Mouse (Mus musculus) limb, embryonic 11.5 days (tissue): ENCODE data around the gene Txndc12. TPM values are rescaled to one million over a fixed set of nuclear protein-coding genes. Genes with fewer than 3 reads are reported as not detected.

ENCODE experiments used
- ATAC-seq: fragments of 200-750 bp; cut with Nextera tagmentation; 2 replicates; pipeline ENCODE4 v1.8.0; 2017; ENCODE audit warnings: low read depth; ENCODE audit not compliant: insufficient number of reproducible peaks, low FRiP score, low TSS enrichment
- DNase-seq: peaks from one replicate; pipeline ENCODE4 v3.0.0-alpha.2; 2015; ENCODE audit warnings: low spot score
- H3K27ac ChIP-seq: fragments of 300-500 bp; sonication (generic); replicated peaks from 2 replicates; pipeline ENCODE4 v1.5.1; 2014; ENCODE audit warnings: low read depth, mild to moderate bottlenecking, low read length
- H3K27me3 ChIP-seq: fragments of 300-500 bp; sonication (generic); 2 replicates; pipeline ENCODE4 v1.6.1; 2014; ENCODE audit warnings: mild to moderate bottlenecking, low read length, mixed read lengths; ENCODE audit not compliant: control insufficient read depth, insufficient read depth
- H3K36me3 ChIP-seq: fragments of 300-500 bp; sonication (generic); 2 replicates; pipeline ENCODE4 v1.6.1; 2014; ENCODE audit warnings: mild to moderate bottlenecking, low read length, moderate library complexity, mixed read lengths; ENCODE audit not compliant: control insufficient read depth, insufficient read depth
- H3K4me1 ChIP-seq: fragments of 300-500 bp; sonication (generic); 2 replicates; pipeline ENCODE4 v1.6.1; 2014; ENCODE audit warnings: low read length, mixed read lengths; ENCODE audit not compliant: control insufficient read depth, insufficient read depth
- H3K4me2 ChIP-seq: fragments of 300-500 bp; sonication (generic); 2 replicates; pipeline ENCODE4 v1.6.1; 2014; ENCODE audit warnings: low read depth, mild to moderate bottlenecking, moderate library complexity; ENCODE audit not compliant: severe bottlenecking
- H3K4me3 ChIP-seq: fragments of 300-500 bp; sonication (generic); 2 replicates; pipeline ENCODE4 v1.5.1; 2014; ENCODE audit warnings: low read depth, low read length
- H3K9ac ChIP-seq: fragments of 300-500 bp; sonication (generic); 2 replicates; pipeline ENCODE4 v1.6.1; 2014; ENCODE audit warnings: mild to moderate bottlenecking, low read length
- H3K9me3 ChIP-seq: fragments of 300-500 bp; sonication (generic); 2 replicates; pipeline ENCODE4 v1.6.1; 2016; ENCODE audit warnings: low read length; ENCODE audit not compliant: control insufficient read depth
- WGBS: fragments of 180-500 bp; shearing (Covaris S2); extraction: QIAGEN DNeasy Blood & Tissue Kit; methylation state at CpG from one replicate; pipeline ENCODE4 v1.1.7; 2014; 5-methylcytosine and 5-hydroxymethylcytosine counted together
- polyA plus RNA-seq: library from polyadenylated mRNA; unstranded; fragments of >200 nt; fragmentation: Nextera tagmentation; extraction: Ambion mirVana; gene quantifications from 2 replicates; pipeline ENCODE4 v1.2.1, GENCODE M21; 2014

The Txndc12 gene
- polyA plus RNA-seq, 1 experiment from 2014 or later = 116 TPM

DNA sequence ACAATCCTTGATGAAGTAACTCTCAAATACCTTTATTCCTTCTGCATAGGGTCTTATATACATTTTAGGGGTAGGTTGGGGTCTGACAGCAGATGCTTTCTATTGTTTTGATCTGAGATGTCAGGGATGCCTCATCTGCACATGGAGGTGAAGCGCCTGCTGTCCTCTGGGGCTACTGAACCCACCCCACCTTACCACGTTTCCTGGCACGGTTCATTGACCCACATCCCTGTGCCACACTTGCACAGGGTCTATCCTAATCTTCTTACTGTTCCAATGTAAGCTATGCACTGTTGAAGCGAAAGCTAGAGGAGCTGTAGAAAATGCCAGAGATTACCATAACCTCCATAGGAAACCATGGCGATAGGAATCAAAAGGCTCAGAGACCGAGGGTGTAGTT, 22.9 kb upstream of the Txndc12 start:
- Histone ChIP-seq H3K27me3 (no peaks in the 10 kb centered on the region), H3K27ac (no peak overlapping the region), H3K4me3 (no peak overlapping the region), H3K9ac (no peak overlapping the region), H3K4me2 (no peak overlapping the region), H3K4me1 (no peaks in the 10 kb centered on the region), H3K36me3 (no peaks in the 10 kb centered on the region), H3K9me3 (no peaks in the 10 kb centered on the region)
- WGBS = 81% methylated on average over 6 of the region's 6 CpGs
- DNase-seq (no peak), ATAC-seq (no peak)

DNA sequence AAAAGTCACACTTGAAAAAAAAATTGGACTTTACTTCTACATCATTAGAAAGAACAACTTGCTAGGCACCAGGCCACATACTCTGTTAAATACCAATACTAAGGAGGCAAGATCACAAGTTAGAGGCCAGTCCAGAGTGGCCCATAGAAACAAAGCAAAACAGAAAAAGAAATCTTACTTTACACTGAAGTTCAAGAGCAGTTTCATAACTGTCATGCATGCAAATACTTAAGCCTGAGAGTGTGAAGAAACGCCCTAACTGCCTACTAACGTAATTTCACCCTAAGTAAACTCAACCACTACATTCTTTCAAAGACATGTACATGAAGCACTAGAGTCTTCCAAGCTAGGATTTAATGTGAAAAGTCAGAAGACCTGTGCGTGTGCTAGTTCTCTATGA, 8.7 kb upstream of the Txndc12 start:
- DNase-seq (no peak), ATAC-seq (no peak)
- Histone ChIP-seq H3K4me3 (no peak overlapping the region), H3K27me3 (no peaks in the 10 kb centered on the region), H3K4me2 (no peak overlapping the region), H3K36me3 (peaks cover 16% of the 10 kb centered on the region; the same call in 1 of the 2 replicates), H3K9ac (no peak overlapping the region), H3K27ac (no peak overlapping the region), H3K9me3 (no peaks in the 10 kb centered on the region), H3K4me1 (no peaks in the 10 kb centered on the region)
- WGBS = 97% methylated on average over 3 of the region's 3 CpGs

GRCm38 (mm10) chr4:108826096-108826495, 8.3 kb upstream of the Txndc12 start:
- no peak for DNase-seq
- Histone ChIP-seq H3K9me3 (no peaks in the 10 kb centered on the region), H3K4me1 (no peaks in the 10 kb centered on the region), H3K36me3 (peaks cover 16% of the 10 kb centered on the region; the same call in 1 of the 2 replicates), H3K9ac (no peak overlapping the region), H3K27ac (no peak overlapping the region), H3K4me3 (no peak overlapping the region), H3K27me3 (no peaks in the 10 kb centered on the region), H3K4me2 (no peak overlapping the region)
- ATAC-seq = no peak
- 88% methylated on average over 1 of the region's 1 CpGs for WGBS

GRCm38 (mm10) chr4:108826643-108827042, 7.8 kb upstream of the Txndc12 start:
- 92% methylated on average over 2 of the region's 2 CpGs for WGBS
- no peak for ATAC-seq
- no peak overlapping the region for H3K9ac ChIP-seq
- H3K27ac ChIP-seq = no peak overlapping the region
- H3K36me3 ChIP-seq = peaks cover 16% of the 10 kb centered on the region; the same call in 1 of the 2 replicates
- H3K27me3 ChIP-seq = no peaks in the 10 kb centered on the region
- no peaks in the 10 kb centered on the region for H3K9me3 ChIP-seq
- DNase-seq = no peak
- H3K4me2 ChIP-seq = no peak overlapping the region
- no peak overlapping the region for H3K4me3 ChIP-seq
- no peaks in the 10 kb centered on the region for H3K4me1 ChIP-seq

DNA sequence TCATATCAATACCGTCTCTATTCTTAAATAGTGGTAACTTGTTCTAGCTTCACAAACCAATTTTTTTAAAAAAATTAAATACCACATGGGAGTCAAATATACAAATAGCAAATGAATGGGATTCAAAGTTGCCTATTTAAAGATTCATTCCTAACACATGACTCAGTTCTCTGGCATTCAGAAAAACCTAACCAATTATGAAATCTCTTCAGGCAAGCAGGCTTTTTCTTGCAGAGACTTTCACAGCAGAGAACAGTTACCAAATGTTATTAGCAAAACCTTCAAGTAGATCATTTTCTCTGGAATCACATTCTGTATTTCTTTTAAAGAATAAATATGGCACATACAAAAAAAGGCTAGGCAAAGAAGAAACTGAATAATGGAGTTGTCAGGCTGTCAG, 3.7 kb upstream of the Txndc12 start:
- Histone ChIP-seq H3K9ac (no peak overlapping the region), H3K27me3 (no peaks in the 10 kb centered on the region), H3K27ac (no peak overlapping the region), H3K4me1 (peaks cover 8% of the 10 kb centered on the region), H3K36me3 (peaks cover 10% of the 10 kb centered on the region; the same call in 1 of the 2 replicates), H3K4me2 (no peak overlapping the region), H3K9me3 (no peaks in the 10 kb centered on the region), H3K4me3 (no peak overlapping the region)
- WGBS = 98% methylated on average over 1 of the region's 1 CpGs
- DNase-seq (no peak), ATAC-seq (no peak)

GRCm38 (mm10) chr4:108832916-108833827, 1.2 kb upstream of the Txndc12 start, which contains the start of gene Btf3l4:
Gene Btf3l4 (minus strand): TSS chr4:108833614.
- H3K9ac ChIP-seq = peak within 1 kb of the TSS; percentile 94
- peaks cover 8% of the 10 kb centered on the region for H3K4me1 ChIP-seq
- under 1% methylated on average over 71 of the region's 73 CpGs for WGBS
- H3K4me3 ChIP-seq = peak within 1 kb of the TSS; percentile 95
- H3K9me3 ChIP-seq = no peaks in the 10 kb centered on the region
- H3K27ac ChIP-seq = peak within 1 kb of the TSS; percentile 98
- ATAC-seq = peak; percentile 94
- no peaks in the 10 kb centered on the region for H3K27me3 ChIP-seq
- peaks cover 7% of the 10 kb centered on the region; the same call in 1 of the 2 replicates for H3K36me3 ChIP-seq
- H3K4me2 ChIP-seq = peak within 1 kb of the TSS; percentile 85
- peak; percentile 97 for DNase-seq

DNA sequence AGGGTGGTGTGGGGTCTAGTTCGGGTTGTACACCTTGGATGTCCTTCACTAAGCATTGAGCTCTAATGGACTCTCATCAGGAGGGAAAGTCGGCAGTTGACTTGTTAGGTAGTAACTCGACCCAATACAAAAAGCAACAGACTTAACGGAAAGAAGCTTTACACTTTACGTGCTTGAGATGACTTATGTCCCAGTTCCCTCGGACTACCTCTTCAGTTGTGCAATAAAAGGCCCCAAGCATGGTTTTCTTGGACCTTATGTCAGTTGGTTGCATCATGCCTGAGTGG, 630 bp upstream of the Txndc12 start:
- ATAC-seq (no peak), DNase-seq (no peak)
- Histone ChIP-seq H3K36me3 (peaks cover 6% of the 10 kb centered on the region; the same call in 1 of the 2 replicates), H3K9me3 (no peaks in the 10 kb centered on the region), H3K27ac (peak overlapping the region; percentile 98), H3K4me3 (peak overlapping the region; percentile 95), H3K9ac (peak overlapping the region; percentile 94), H3K4me2 (peak overlapping the region; percentile 85), H3K4me1 (peaks cover 8% of the 10 kb centered on the region), H3K27me3 (no peaks in the 10 kb centered on the region)
- 0% methylated on average over 6 of the region's 6 CpGs for WGBS

- Histone ChIP-seq H3K4me2 (peak overlapping the region; percentile 85), H3K4me3 (peak overlapping the region; percentile 95), H3K36me3 (peaks cover 5% of the 10 kb centered on the region; the same call in 1 of the 2 replicates), H3K27ac (peak overlapping the region; percentile 98), H3K27me3 (no peaks in the 10 kb centered on the region), H3K9ac (peak overlapping the region; percentile 94), H3K9me3 (no peaks in the 10 kb centered on the region), H3K4me1 (peaks cover 8% of the 10 kb centered on the region)
- WGBS = under 1% methylated on average over 15 of the region's 15 CpGs
- peak; percentile 36 for DNase-seq
- ATAC-seq = no peak
Observed at GRCm38 (mm10) chr4:108834971-108835311, 540 bp downstream of the Txndc12 start.
